Mouse (Mus musculus): ENCODE measurements around the gene Dcakd. TPM values are rescaled to one million over a fixed set of nuclear protein-coding genes. Genes with fewer than 3 reads are reported as not detected.

The Dcakd gene
- polyA plus RNA-seq, 1 experiment from 2014 or later: 201 TPM

GRCm38 (mm10) chr11:102963246-102963854 lies 64.8 kb downstream of the Dcakd start:
- Histone ChIP-seq H3K4me3 (peak overlapping the region; percentile 16; the same call in 1 of the 2 replicates), H3K27ac (peak overlapping the region; percentile 39; the same call in 1 of the 2 replicates)
- peak; percentile 24; the same call in 1 of the 2 replicates for ATAC-seq (ENCODE audit: low FRiP score, low read depth)

GRCm38 (mm10) chr11:102962861-102963245 lies 65.3 kb downstream of the Dcakd start:
- Histone ChIP-seq H3K4me3 (no peak overlapping the region), H3K36me3 (no peaks in the 10 kb centered on the region), H3K27ac (no peak overlapping the region), H3K4me2 (replicated peaks) (peak overlapping the region; percentile 55), H3K9ac (peak overlapping the region; percentile 51; the same call in 1 of the 2 replicates), H3K9me3 (no peaks in the 10 kb centered on the region), H3K27me3 (peaks cover 11% of the 10 kb centered on the region; the same call in 1 of the 2 replicates), H3K4me1 (peaks cover 23% of the 10 kb centered on the region)
- 26% methylated on average over 7 of the region's 7 CpGs for WGBS
- no peak for ATAC-seq (ENCODE audit: low FRiP score, low read depth)

More at GRCm38 (mm10) chr11:102963246-102963854, 64.8 kb downstream of the Dcakd start:
- WGBS: 5% methylated on average over 16 of the region's 16 CpGs
- no peaks in the 10 kb centered on the region for H3K36me3 ChIP-seq
- peak overlapping the region; percentile 55 for H3K4me2 ChIP-seq (replicated peaks)
- no peaks in the 10 kb centered on the region for H3K9me3 ChIP-seq
- peaks cover 23% of the 10 kb centered on the region for H3K4me1 ChIP-seq
- peaks cover 6% of the 10 kb centered on the region; the same call in 1 of the 2 replicates for H3K27me3 ChIP-seq
- H3K9ac ChIP-seq: peak overlapping the region; percentile 51; the same call in 1 of the 2 replicates

GRCm38 (mm10) chr11:102961082-102961481 lies 67.1 kb downstream of the Dcakd start:
- no peaks in the 10 kb centered on the region for H3K9me3 ChIP-seq
- peaks cover 27% of the 10 kb centered on the region for H3K4me1 ChIP-seq
- no peak overlapping the region for H3K4me2 ChIP-seq (replicated peaks)
- no peak overlapping the region for H3K9ac ChIP-seq
- no peak for ATAC-seq (ENCODE audit: low FRiP score, low read depth)
- H3K4me3 ChIP-seq: no peak overlapping the region
- no peaks in the 10 kb centered on the region for H3K36me3 ChIP-seq
- H3K27ac ChIP-seq: no peak overlapping the region
- peaks cover 12% of the 10 kb centered on the region; the same call in 1 of the 2 replicates for H3K27me3 ChIP-seq
- 94% methylated on average over 4 of the region's 4 CpGs for WGBS

GRCm38 (mm10) chr11:102958870-102959269 lies 69.3 kb downstream of the Dcakd start:
- no peak for ATAC-seq (ENCODE audit: low FRiP score, low read depth)
- 70% methylated on average over 1 of the region's 1 CpGs for WGBS
- H3K4me3 ChIP-seq: no peak overlapping the region
- H3K36me3 ChIP-seq: no peaks in the 10 kb centered on the region
- peaks cover 16% of the 10 kb centered on the region for H3K4me1 ChIP-seq
- no peak overlapping the region for H3K4me2 ChIP-seq (replicated peaks)
- H3K9me3 ChIP-seq: no peaks in the 10 kb centered on the region
- peaks cover 20% of the 10 kb centered on the region for H3K27me3 ChIP-seq
- no peak overlapping the region for H3K27ac ChIP-seq
- no peak overlapping the region for H3K9ac ChIP-seq

GRCm38 (mm10) chr11:102958431-102958830 lies 69.7 kb downstream of the Dcakd start:
- peaks cover 22% of the 10 kb centered on the region for H3K27me3 ChIP-seq
- no peaks in the 10 kb centered on the region for H3K9me3 ChIP-seq
- no peak overlapping the region for H3K9ac ChIP-seq
- H3K36me3 ChIP-seq: no peaks in the 10 kb centered on the region
- no peak overlapping the region for H3K4me2 ChIP-seq (replicated peaks)
- no peak overlapping the region for H3K27ac ChIP-seq
- peaks cover 12% of the 10 kb centered on the region for H3K4me1 ChIP-seq
- no peak overlapping the region for H3K4me3 ChIP-seq
- 91% methylated on average over 6 of the region's 6 CpGs for WGBS
- ATAC-seq (ENCODE audit: low FRiP score, low read depth): no peak

GRCm38 (mm10) chr11:102957692-102958091 lies 70.4 kb downstream of the Dcakd start:
- 84% methylated on average over 8 of the region's 8 CpGs for WGBS
- H3K4me2 ChIP-seq (replicated peaks): no peak overlapping the region
- peaks cover 8% of the 10 kb centered on the region for H3K4me1 ChIP-seq
- H3K9me3 ChIP-seq: no peaks in the 10 kb centered on the region
- no peak overlapping the region for H3K27ac ChIP-seq
- H3K9ac ChIP-seq: no peak overlapping the region
- H3K4me3 ChIP-seq: no peak overlapping the region
- H3K27me3 ChIP-seq: peaks cover 29% of the 10 kb centered on the region
- no peak for ATAC-seq (ENCODE audit: low FRiP score, low read depth)
- H3K36me3 ChIP-seq: no peaks in the 10 kb centered on the region

- H3K36me3 ChIP-seq: no peaks in the 10 kb centered on the region
- no peak overlapping the region for H3K4me2 ChIP-seq (replicated peaks)
- ATAC-seq (ENCODE audit: low FRiP score, low read depth): peak; percentile 67; the same call in 1 of the 2 replicates
- no peaks in the 10 kb centered on the region for H3K9me3 ChIP-seq
- 49% methylated on average over 16 of the region's 16 CpGs for WGBS
- H3K4me3 ChIP-seq: no peak overlapping the region
- no peak overlapping the region for H3K9ac ChIP-seq
- H3K27me3 ChIP-seq: peaks cover 35% of the 10 kb centered on the region
- H3K4me1 ChIP-seq: peaks cover 7% of the 10 kb centered on the region; the same call in 1 of the 2 replicates
- H3K27ac ChIP-seq: no peak overlapping the region
Measured at GRCm38 (mm10) chr11:102956962-102957614, 71.0 kb downstream of the Dcakd start.

- peaks cover 16% of the 10 kb centered on the region for H3K4me1 ChIP-seq
- no peak overlapping the region for H3K4me3 ChIP-seq
- no peaks in the 10 kb centered on the region for H3K36me3 ChIP-seq
- H3K27ac ChIP-seq: no peak overlapping the region
- 46% methylated on average over 6 of the region's 6 CpGs for WGBS
- H3K9me3 ChIP-seq: no peaks in the 10 kb centered on the region
- H3K9ac ChIP-seq: no peak overlapping the region
- no peak overlapping the region for H3K4me2 ChIP-seq (replicated peaks)
- peaks cover 70% of the 10 kb centered on the region for H3K27me3 ChIP-seq
- ATAC-seq (ENCODE audit: low FRiP score, low read depth): no peak
Measured at GRCm38 (mm10) chr11:102952922-102953321, 75.2 kb downstream of the Dcakd start.

GRCm38 (mm10) chr11:102948043-102948961 lies 79.8 kb downstream of the Dcakd start:
- Histone ChIP-seq H3K27ac (no peak overlapping the region), H3K4me2 (replicated peaks) (peak overlapping the region; percentile 86), H3K4me1 (peaks cover 39% of the 10 kb centered on the region), H3K27me3 (peaks cover 100% of the 10 kb centered on the region), H3K9me3 (no peaks in the 10 kb centered on the region), H3K9ac (peak overlapping the region; percentile 72), H3K4me3 (peak overlapping the region; percentile 54), H3K36me3 (no peaks in the 10 kb centered on the region)
- ATAC-seq (ENCODE audit: low FRiP score, low read depth): no peak
- 2% methylated on average over 51 of the region's 51 CpGs for WGBS

GRCm38 (mm10) chr11:102946992-102947343 lies 81.2 kb downstream of the Dcakd start:
- H3K9ac ChIP-seq: no peak overlapping the region
- H3K27ac ChIP-seq: no peak overlapping the region
- H3K9me3 ChIP-seq: no peaks in the 10 kb centered on the region
- peak overlapping the region; percentile 45 for H3K4me3 ChIP-seq
- peak overlapping the region; percentile 75 for H3K4me2 ChIP-seq (replicated peaks)
- ATAC-seq (ENCODE audit: low FRiP score, low read depth): peak; percentile 29; the same call in 1 of the 2 replicates
- WGBS: 7% methylated on average over 8 of the region's 8 CpGs
- peaks cover 35% of the 10 kb centered on the region for H3K4me1 ChIP-seq
- H3K27me3 ChIP-seq: peaks cover 100% of the 10 kb centered on the region
- no peaks in the 10 kb centered on the region for H3K36me3 ChIP-seq

- peak; percentile 86 for ATAC-seq (ENCODE audit: low FRiP score, low read depth)
- H3K27ac ChIP-seq: no peak within 1 kb of the TSS
- peaks cover 100% of the 10 kb centered on the region for H3K27me3 ChIP-seq
- peak within 1 kb of the TSS; percentile 43 for H3K9ac ChIP-seq
- under 1% methylated on average over 80 of the region's 87 CpGs for WGBS
- peak within 1 kb of the TSS; percentile 45 for H3K4me3 ChIP-seq
- no peaks in the 10 kb centered on the region for H3K9me3 ChIP-seq
- peaks cover 35% of the 10 kb centered on the region for H3K4me1 ChIP-seq
- H3K4me2 ChIP-seq (replicated peaks): peak within 1 kb of the TSS; percentile 75
- no peaks in the 10 kb centered on the region for H3K36me3 ChIP-seq
Measured at GRCm38 (mm10) chr11:102946265-102946991, 81.7 kb downstream of the Dcakd start, which contains the start of gene C1ql1. TSS of gene C1ql1 (minus strand) at chr11:102946688.
